Mouse (Mus musculus): ENCODE results near the gene Aanat.

Aanat gene

GRCm38 (mm10) chr11:116586310-116586709 is at the start of gene Aanat:
TSS of gene Aanat (plus strand) at chr11:116586432.
- in situ Hi-C loops (cut with MboI, MseI), result no loop called here

DNA sequence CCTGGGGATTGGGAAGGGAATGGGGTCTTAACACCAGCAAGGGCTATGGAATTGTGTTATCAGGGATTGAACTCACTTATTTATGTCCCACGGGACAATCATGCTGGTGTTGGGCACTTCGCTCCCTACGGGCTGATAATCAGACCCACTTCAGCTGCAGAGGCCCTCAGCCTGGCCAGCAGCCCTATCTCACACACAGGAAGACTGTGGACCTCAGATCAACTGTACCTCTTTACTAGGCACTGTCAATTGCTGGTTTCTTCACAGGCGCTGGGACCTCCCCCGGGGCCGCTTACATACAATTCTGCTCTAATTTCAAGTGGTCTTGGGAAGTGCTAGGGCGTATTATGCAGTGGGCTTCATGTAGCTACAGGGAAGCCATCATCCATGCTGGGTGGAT is 49.5 kb upstream of the Aanat start:
- in situ Hi-C loops (cut with MboI, MseI), result no loop called here

DNA sequence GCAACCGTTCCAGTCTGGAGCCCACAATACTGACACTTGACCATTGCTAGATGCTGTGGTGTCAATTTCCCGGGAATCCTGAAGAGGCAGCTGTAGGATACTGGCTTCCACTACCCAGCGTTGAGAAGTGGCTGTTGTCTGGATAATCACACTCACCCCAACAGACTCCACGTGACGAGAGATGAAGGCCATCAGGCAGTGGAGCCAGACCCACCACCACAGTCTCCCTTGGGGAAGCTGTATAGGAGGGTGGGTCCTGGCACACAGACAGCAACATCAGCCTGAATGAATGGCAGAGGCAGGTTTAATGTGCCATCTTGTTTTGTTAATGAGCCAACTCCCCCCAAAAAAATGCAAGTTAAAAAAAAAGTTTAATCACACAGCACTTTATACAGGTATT is 48.8 kb upstream of the Aanat start:
- in situ Hi-C loops (cut with MboI, MseI), result no loop called here

DNA sequence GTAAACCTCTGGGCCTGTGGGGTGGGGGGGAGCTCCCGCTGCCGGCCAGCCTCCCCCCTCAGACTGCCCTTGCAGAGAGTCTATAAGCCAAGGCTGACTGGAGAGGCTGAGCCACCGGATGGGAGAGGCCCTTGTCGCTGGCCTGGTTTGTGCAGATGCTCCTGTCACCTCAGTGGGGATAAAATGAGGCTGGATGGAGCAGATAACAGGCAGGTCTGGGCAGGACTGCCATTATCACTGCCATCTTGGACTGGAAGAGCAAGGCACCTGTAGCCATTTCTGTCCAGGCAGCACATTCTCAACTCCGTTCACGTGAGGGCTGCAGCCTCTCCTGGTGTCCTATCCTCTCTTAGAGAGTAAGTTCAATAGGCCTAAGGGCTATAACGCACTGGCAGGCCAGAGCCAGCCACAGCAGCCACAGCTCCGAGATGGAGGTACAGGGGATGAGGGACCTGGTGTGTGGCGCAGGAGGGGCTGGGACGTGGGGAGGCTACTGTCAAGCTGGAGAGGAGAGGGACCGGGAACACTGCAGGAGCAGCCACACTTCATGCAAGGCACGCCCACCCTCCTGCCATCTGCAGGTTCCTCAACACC is 48.0 kb upstream of the Aanat start:
- in situ Hi-C loops (cut with MboI, MseI), result no loop called here

GRCm38 (mm10) chr11:116541183-116541582 is 45.0 kb upstream of the Aanat start:
- in situ Hi-C loops (cut with MboI, MseI), result no loop called here

GRCm38 (mm10) chr11:116543110-116543509 is 43.1 kb upstream of the Aanat start:
- in situ Hi-C loops (cut with MboI, MseI), result no loop called here

DNA sequence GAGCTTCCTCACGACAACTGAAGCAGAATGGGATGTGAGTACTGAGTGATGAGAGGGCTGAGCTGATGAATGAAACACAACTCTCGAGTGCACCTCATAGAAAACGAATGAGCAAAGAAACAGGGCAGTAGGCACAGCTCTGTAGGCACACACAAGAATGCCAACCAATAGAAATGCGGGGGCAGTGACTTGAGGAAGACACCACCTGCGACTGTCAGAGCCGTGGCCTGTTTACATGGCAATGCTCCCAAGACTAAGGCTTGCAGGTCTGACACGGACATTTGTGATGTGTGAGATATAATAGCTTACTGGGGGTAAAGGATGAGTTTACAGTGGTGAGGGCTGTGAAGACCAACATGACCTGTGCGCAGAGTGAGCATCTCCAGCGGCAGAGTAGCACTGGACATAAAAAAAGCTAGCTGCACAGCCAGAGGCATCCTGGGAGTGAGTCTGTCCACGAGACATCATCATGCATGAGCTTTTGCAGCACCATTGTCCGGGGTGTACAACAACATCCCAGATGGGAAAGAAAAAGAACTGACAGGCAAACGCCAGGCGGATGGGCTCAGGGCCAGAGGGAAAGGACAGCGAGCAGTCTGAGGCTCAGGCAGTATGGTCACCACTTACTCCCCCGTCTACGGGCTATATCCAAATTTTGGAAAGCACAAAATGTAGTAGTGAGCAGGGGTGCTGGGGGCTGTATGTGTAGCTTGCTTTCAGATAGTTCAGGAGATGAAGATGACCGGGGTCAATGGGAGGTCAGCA is 38.8 kb upstream of the Aanat start:
- in situ Hi-C loops (cut with MboI, MseI), result no loop called here

GRCm38 (mm10) chr11:116548780-116549179 is 37.5 kb upstream of the Aanat start:
- in situ Hi-C loops (cut with MboI, MseI), result no loop called here

DNA sequence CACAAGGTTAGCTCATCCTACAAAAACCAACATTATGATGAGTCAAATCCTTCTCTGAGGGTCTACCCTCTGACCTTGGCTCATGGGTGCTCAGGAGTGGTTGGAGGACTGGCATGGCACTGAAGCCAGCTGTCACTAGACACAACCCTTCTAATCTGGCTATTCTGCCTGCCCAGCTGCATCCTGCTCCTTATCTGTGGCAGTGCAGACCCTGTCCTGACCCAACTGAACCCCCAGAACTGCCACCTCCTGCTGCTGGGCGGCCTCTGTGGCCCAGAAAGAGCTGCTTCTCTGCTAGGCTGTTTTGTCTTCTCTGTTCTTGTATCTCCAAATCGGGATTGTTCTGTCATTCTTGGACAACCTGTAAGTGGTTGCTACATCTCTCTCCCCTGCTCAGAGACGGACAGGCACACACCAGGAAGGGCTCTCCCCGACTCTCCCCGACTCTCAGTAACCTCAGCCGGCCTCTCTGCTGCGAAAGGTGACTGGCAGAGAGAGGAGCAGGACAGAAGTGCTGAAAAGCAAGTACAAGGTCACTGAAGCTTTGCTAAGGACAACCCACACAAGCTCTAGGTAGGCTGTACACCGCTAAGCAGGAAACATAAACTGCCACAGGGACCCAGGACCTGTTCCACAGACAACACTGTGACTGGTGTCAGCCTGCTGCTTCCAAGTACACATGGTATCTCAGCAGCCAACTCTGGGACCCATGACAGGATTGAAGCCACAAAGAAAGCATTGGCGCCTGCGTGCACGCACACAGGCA is 36.8 kb upstream of the Aanat start:
- in situ Hi-C loops (cut with MboI, MseI), result no loop called here

GRCm38 (mm10) chr11:116550748-116551147 is 35.5 kb upstream of the Aanat start:
- in situ Hi-C loops (cut with MboI, MseI), result no loop called here

DNA sequence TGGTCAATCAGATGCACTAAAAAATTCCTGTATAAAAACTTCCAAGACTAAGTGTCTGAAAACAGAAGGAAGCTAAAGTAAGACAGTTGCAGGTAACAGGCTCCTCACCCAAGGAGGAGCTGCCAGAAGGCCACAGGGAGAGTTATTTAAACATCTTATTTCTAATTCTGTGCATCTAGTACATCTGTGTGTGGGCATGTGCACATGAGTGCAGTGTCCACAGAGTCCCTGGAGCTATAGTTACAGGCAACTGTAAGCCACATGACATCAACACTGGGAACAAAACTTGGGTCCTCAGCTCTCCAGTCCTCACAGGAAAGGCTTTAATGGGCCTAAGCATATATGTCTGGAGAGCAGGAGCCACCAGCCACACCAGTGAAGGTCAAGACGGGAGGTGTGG is 34.0 kb upstream of the Aanat start:
- in situ Hi-C loops (cut with MboI, MseI), result no loop called here

DNA sequence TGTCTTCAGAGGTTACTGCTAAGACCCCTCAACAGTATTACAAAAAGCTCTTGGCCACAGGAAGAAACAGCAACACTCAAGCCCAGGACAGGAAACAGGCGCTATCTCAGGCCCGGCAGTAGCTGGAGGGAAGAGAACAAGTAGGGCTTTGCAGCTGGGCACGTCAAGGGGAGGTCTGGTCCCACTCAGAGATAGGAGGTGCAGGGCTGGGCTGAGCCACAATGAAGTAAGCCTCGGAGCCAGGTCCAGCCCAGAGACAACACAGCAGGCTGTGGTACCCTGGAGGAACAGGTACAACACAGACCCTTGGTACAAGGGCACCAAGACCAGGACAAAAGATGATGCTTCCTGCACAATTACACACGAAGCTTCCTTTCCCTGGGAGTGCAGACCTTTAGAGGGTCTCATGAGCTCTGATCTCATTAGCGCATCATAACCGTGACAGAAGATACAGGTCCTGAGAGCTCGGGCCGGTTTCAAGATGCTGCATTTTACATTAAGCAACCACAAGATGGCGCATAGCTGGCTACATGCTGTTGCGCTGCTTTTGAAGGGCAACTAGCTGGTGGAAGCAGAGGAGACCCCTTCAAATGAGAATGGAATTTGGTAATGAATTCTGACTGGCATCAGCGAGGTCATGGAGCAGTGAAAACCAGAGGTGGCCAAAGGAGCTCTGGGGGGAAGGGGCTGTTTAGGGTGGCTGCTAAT is 31.9 kb upstream of the Aanat start:
- in situ Hi-C loops (cut with MboI, MseI), result no loop called here

GRCm38 (mm10) chr11:116555572-116555971 is 30.7 kb upstream of the Aanat start:
- in situ Hi-C loops (cut with MboI, MseI), result no loop called here

- in situ Hi-C loops (cut with MboI, MseI), result no loop called here
Observed at GRCm38 (mm10) chr11:116556308-116556707, 29.9 kb upstream of the Aanat start.

- in situ Hi-C loops (cut with MboI, MseI), result no loop called here
Observed at GRCm38 (mm10) chr11:116565283-116566041, 20.8 kb upstream of the Aanat start.

- in situ Hi-C loops (cut with MboI, MseI), result no loop called here
Observed at GRCm38 (mm10) chr11:116567531-116567930, 18.7 kb upstream of the Aanat start.

DNA sequence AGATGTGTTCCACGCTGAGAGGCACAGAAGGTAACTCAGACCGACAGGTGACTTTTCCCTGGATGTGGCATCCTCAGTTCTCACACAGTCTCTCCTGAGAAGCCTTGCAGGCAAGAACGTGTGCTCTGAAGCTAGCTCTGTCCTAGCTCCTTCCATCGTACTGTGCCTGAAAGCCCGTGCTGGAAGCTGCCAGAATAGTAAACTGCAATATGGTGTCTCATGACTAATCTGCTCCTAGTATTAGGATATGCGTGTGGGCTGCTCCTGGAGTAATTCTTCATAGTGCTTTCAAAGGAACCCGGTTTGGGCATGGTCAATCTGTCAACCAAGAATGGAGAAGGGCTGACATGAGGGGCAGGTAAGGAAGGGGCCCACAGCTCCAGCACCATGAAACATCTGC is 15.4 kb upstream of the Aanat start:
- in situ Hi-C loops (cut with MboI, MseI), result no loop called here

DNA sequence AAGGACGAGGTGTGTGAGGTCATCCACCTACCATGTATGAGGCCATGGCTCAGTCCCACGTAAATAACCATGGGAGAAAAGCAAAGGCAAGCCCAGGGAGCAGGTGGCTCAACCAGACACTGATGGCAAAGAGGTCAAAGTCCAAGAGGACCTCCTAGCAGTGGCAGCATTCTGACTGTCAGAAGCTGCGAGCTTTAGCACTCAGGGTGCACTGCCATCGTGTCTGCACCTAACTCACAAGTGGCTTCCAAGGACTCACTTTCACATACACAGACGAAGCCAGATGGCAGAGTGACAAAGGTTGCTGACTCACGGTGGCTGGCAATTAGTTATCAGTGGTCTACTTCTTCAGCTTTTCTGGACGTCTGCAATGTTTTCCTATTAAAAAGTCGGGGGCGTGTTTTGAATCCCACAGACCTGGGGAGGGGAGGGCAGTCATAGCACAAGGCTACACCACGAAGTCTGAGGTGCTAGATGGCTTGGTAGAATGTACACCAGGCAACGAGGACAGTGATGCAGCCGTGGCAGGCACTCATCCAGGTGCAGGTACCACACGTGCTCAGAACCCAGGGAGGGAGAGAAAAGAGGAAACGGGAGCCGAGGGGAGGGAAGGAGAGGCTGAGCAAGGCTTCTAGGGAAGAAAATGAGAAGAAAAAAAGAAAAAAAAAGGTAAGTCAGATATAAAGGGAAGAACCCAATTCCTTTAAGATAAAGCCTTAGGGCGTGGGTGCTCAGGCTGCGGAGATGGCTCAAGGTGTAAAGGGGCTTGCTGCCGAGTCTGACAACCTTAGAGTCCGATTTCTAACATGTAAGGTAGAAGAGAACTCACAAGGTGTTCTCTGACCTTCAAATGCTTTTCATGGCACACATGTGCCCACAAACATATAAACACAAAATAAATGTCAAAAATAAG is 14.2 kb upstream of the Aanat start:
- in situ Hi-C loops (cut with MboI, MseI), result no loop called here

DNA sequence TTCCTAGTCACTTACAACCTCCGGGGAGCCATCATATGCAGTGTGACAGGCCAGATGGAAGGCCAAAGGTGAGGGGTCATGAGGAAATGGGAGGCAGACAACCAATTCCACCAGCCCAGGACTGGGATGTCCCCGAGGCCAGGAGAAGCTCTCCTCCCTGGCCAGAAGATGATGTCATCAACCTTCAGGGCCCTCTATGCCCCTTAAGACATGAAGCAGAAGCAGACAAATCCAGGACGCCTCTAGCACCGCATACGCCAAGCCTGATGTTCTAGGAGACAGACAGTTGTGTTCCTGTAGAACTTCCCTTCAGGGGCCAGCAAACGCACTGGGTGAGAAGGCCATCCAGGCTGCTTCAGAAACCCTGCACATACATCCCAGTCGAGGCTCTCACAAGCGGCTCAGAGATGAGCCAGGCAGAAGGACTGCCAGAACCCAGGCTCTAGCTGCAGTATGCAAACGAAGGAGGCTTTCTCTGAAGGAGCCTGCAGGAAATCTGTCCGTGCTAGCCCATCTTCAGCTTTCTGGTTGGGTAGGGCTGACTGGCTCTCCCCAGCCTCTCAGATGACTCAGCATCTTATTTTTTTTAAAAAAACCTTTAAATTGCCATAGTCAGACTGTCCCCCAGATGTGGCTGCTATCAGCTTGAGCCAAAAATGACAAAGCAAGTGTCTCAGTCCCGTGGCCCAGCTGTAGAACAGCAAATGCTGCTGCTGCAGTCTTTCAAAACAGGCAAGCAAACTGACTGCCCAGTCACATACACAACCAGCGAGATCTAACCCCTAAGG is 13.3 kb upstream of the Aanat start:
- in situ Hi-C loops (cut with MboI, MseI), result no loop called here

- in situ Hi-C loops (cut with MboI, MseI), result no loop called here
Observed at GRCm38 (mm10) chr11:116574486-116574885, 11.7 kb upstream of the Aanat start.

Data from regulatory T cell (primary cell).